Mouse (Mus musculus) MEL (cell line): ENCODE measurements at regions not wholly inside any gene's neighbourhood (a gene's known extent, or its start where the extent isn't known, plus 50 kb on each side); places are given as distances from the start of the nearest gene placed in this dataset.

ENCODE experiments used
- DNase-seq: peaks from one replicate; pipeline ENCODE4 v3.0.0; 2011; ENCODE audit warnings: low read depth, low spot score
- H3K27ac ChIP-seq: 2 replicates; pipeline ENCODE4 v1.5.1; 2012; ENCODE audit warnings: low read depth, mild to moderate bottlenecking, control low read depth, low read length, moderate library complexity; ENCODE audit not compliant: control insufficient read depth
- H3K27me3 ChIP-seq, 2 experiments: fragments of 150-350 bp in 1 of 2; sonication (generic) in 1 of 2; 2 replicates each; pipeline ENCODE4 v1.6.1; 2012; ENCODE audit warnings: low read length in 2 of 2, mild to moderate bottlenecking in 2 of 2, improper control_type of control experiment in 1 of 2, moderate library complexity in 1 of 2; ENCODE audit not compliant: insufficient read depth in 2 of 2, control insufficient read depth in 1 of 2
- H3K36me3 ChIP-seq, 2 experiments: 2 replicates each; pipeline ENCODE4 v1.6.1; 2012 to 2014; ENCODE audit warnings: low read length in 2 of 2, improper control_type of control experiment in 1 of 2, inconsistent platforms in 1 of 2, mild to moderate bottlenecking in 1 of 2; ENCODE audit not compliant: insufficient read depth in 2 of 2, control insufficient read depth in 1 of 2
- H3K4me1 ChIP-seq, 2 experiments: fragments of 150-350 bp in 1 of 2; sonication (generic) in 1 of 2; 2 replicates each; pipeline ENCODE4 v1.6.1; 2012; ENCODE audit warnings: low read length in 2 of 2, improper control_type of control experiment in 1 of 2, mild to moderate bottlenecking in 1 of 2; ENCODE audit not compliant: insufficient read depth in 2 of 2, control insufficient read depth in 1 of 2
- H3K4me3 ChIP-seq, 2 experiments: fragments of 150-350 bp in 1 of 2; sonication (generic) in 1 of 2; 2 replicates each; pipeline ENCODE4 v1.5.1; 2012; ENCODE audit warnings: low read depth in 2 of 2, low read length in 2 of 2, mild to moderate bottlenecking in 2 of 2, moderate library complexity in 2 of 2, control low read depth in 1 of 2, improper control_type of control experiment in 1 of 2; ENCODE audit not compliant: control insufficient read depth in 1 of 2, insufficient read depth in 1 of 2
- H3K79me2 ChIP-seq: 2 replicates; pipeline ENCODE4 v1.6.1; 2012; ENCODE audit warnings: mild to moderate bottlenecking, low read length, moderate library complexity; ENCODE audit not compliant: control insufficient read depth, poor library complexity, insufficient read depth
- H3K9ac ChIP-seq: 2 replicates; pipeline ENCODE4 v1.6.1; 2012; ENCODE audit warnings: low read depth, mild to moderate bottlenecking, control low read depth, low read length, moderate library complexity; ENCODE audit not compliant: control insufficient read depth, poor library complexity, severe bottlenecking
- H3K9me3 ChIP-seq: fragments of 150-350 bp; sonication (generic); replicated peaks from 2 replicates; pipeline ENCODE4 v1.6.1; 2012; ENCODE audit warnings: mild to moderate bottlenecking, low read length, improper control_type of control experiment, moderate library complexity; ENCODE audit not compliant: insufficient read depth
- BHLHE40 ChIP-seq: IDR thresholded peaks from 2 replicates; pipeline ENCODE4 v1.6.1; 2012; ENCODE audit warnings: low read depth, mild to moderate bottlenecking, inconsistent platforms, low read length, improper control_type of control experiment, borderline replicate concordance
- EP300 ChIP-seq, 2 experiments: IDR thresholded peaks; 2 replicates each; pipeline ENCODE4 v1.6.1; 2011; ENCODE audit warnings: improper control_type of control experiment in 2 of 2, low read length in 2 of 2, low read depth in 1 of 2, mild to moderate bottlenecking in 1 of 2
- ETS1 ChIP-seq: IDR thresholded peaks from 2 replicates; pipeline ENCODE4 v1.6.1; 2012; ENCODE audit warnings: low read depth, mild to moderate bottlenecking, inconsistent platforms, low read length, improper control_type of control experiment, moderate library complexity
- HCFC1 ChIP-seq: IDR thresholded peaks from 2 replicates; pipeline ENCODE4 v1.6.1; 2012; ENCODE audit warnings: low read depth, mild to moderate bottlenecking, inconsistent platforms, low read length, improper control_type of control experiment, moderate library complexity
- JUND ChIP-seq: IDR thresholded peaks from 2 replicates; pipeline ENCODE4 v1.6.1; 2011; ENCODE audit warnings: low read depth, mild to moderate bottlenecking, improper control_type of control experiment, low read length
- MAFK ChIP-seq: IDR thresholded peaks from 2 replicates; pipeline ENCODE4 v1.6.1; 2011; ENCODE audit warnings: low read depth, mild to moderate bottlenecking, low read length, improper control_type of control experiment, borderline replicate concordance
- MAZ ChIP-seq: IDR thresholded peaks from 2 replicates; pipeline ENCODE4 v1.6.1; 2012; ENCODE audit warnings: low read depth, mild to moderate bottlenecking, inconsistent platforms, low read length, improper control_type of control experiment
- MEF2A ChIP-seq: IDR thresholded peaks from 2 replicates; pipeline ENCODE4 v1.6.1; 2014; ENCODE audit warnings: low read depth, mild to moderate bottlenecking, inconsistent platforms, low read length, improper control_type of control experiment; ENCODE audit not compliant: poor library complexity, insufficient replicate concordance, severe bottlenecking; ENCODE audit errors: extremely low read depth
- MYC ChIP-seq: IDR thresholded peaks from 2 replicates; pipeline ENCODE4 v1.6.1; 2011; ENCODE audit warnings: low read depth, mild to moderate bottlenecking, low read length, improper control_type of control experiment, moderate library complexity
- NELFE ChIP-seq: IDR thresholded peaks from 2 replicates; pipeline ENCODE4 v1.6.1; 2011; ENCODE audit warnings: low read depth, low read length, improper control_type of control experiment
- POLR2AphosphoS2 ChIP-seq: IDR thresholded peaks from 2 replicates; pipeline ENCODE4 v1.6.1; 2011; ENCODE audit warnings: low read length, improper control_type of control experiment
- POLR2AphosphoS5 ChIP-seq: IDR thresholded peaks from 2 replicates; pipeline ENCODE4 v1.6.1; 2012; ENCODE audit warnings: low read depth, borderline replicate concordance, mild to moderate bottlenecking, inconsistent platforms, low read length, moderate library complexity, mixed read lengths
- RAD21 ChIP-seq: IDR thresholded peaks from 2 replicates; pipeline ENCODE4 v1.6.1; 2011; ENCODE audit warnings: mild to moderate bottlenecking, low read depth, low read length, improper control_type of control experiment
- RCOR1 ChIP-seq: IDR thresholded peaks from 2 replicates; pipeline ENCODE4 v1.6.1; 2012; ENCODE audit warnings: low read depth, mild to moderate bottlenecking, inconsistent platforms, low read length, improper control_type of control experiment
- SIN3A ChIP-seq: IDR thresholded peaks from 2 replicates; pipeline ENCODE4 v1.6.1; 2012; ENCODE audit warnings: low read length, improper control_type of control experiment, inconsistent platforms
- SMC3 ChIP-seq: IDR thresholded peaks from 2 replicates; pipeline ENCODE4 v1.6.1; 2011; ENCODE audit warnings: low read depth, low read length, improper control_type of control experiment
- TAL1 ChIP-seq: IDR thresholded peaks from 2 replicates; pipeline ENCODE4 v1.6.1; 2012; ENCODE audit warnings: mild to moderate bottlenecking, inconsistent platforms, low read length, moderate library complexity, mixed read lengths
- TCF12 ChIP-seq: IDR thresholded peaks from 2 replicates; pipeline ENCODE4 v1.6.1; 2014; ENCODE audit warnings: low read depth, mild to moderate bottlenecking, inconsistent platforms, low read length, improper control_type of control experiment, moderate library complexity
- UBTF ChIP-seq: IDR thresholded peaks from 2 replicates; pipeline ENCODE4 v1.6.1; 2012; ENCODE audit warnings: low read depth, mild to moderate bottlenecking, inconsistent platforms, low read length, improper control_type of control experiment, moderate library complexity, borderline replicate concordance; ENCODE audit not compliant: insufficient read depth
- ZC3H11A ChIP-seq: IDR thresholded peaks from 2 replicates; pipeline ENCODE4 v1.6.1; 2012; ENCODE audit warnings: low read depth, mild to moderate bottlenecking, inconsistent platforms, low read length, improper control_type of control experiment
- ZNF384 ChIP-seq: IDR thresholded peaks from 2 replicates; pipeline ENCODE4 v1.6.1; 2012; ENCODE audit warnings: low read depth, mild to moderate bottlenecking, inconsistent platforms, low read length, improper control_type of control experiment

DNA sequence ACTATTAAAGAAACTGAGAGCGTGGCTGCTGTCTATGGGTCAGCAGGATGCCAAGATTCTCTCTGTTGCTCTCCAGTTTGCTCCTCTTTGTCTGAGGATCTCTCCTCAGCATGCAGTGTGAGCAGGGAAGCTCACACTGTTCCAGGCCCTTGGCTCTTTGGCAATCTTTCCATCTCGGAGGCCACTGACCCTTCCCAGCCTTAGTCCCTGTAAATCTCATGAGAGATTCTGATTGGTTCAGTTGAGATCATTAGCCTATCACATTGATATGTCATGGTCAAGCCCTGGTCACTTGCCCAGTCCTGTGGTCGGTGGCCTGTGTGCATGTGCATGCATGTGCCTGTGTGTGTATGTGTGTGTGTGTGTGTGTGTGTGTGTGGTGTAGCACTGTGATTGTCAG is 82.1 kb downstream of the Fam76b start:
- no peaks in the 10 kb centered on the region for H3K36me3 ChIP-seq
- no peak for TF ChIP-seq BHLHE40
- no peak for TF ChIP-seq SIN3A
- TF ChIP-seq NELFE = no peak
- no peak for TF ChIP-seq EP300 (IDR thresholded peaks at IDR 0.05; ENCODE audit: low read depth in 1 of 2, low read length in 2 of 2)
- no peak for TF ChIP-seq MAZ
- TF ChIP-seq JUND = no peak
- TF ChIP-seq HCFC1 = no peak
- TF ChIP-seq POLR2AphosphoS2 = no peak
- no peak for TF ChIP-seq MEF2A
- no peak for TF ChIP-seq RAD21
- TF ChIP-seq UBTF = no peak
- no peak for TF ChIP-seq TAL1
- TF ChIP-seq RCOR1 = no peak
- no peak for TF ChIP-seq MAFK
- no peak for TF ChIP-seq ZNF384
- TF ChIP-seq MYC = no peak
- TF ChIP-seq ETS1 = no peak
- no peak for TF ChIP-seq SMC3
- no peak for TF ChIP-seq POLR2AphosphoS5
- no peak for TF ChIP-seq TCF12
- TF ChIP-seq, all 39 proteins: peak for 0

DNA sequence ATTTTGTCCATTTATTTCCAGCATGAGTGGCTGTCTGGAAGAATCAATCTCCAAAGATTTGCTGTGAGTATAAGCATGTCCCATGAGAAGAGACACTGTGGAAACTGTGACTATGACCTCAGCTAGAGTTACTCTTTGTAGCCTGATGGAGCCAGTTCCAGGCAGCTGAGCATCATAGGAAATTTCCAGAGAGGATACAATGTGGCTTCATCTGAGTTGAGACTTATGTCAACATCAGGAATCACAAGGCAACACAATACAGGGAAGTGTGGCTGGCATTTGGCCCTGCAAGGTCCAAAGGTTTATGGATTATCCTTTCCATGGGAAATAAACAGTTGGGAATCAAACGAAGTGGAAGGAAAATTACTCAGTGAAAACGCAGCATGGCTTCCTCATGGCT is 82.6 kb downstream of the Fam76b start:
- TF ChIP-seq POLR2AphosphoS2 = no peak
- TF ChIP-seq SMC3 = no peak
- TF ChIP-seq ZC3H11A = no peak
- TF ChIP-seq RCOR1 = no peak
- TF ChIP-seq, all 39 proteins: peak for 0
- Histone ChIP-seq H3K9me3 (no peaks in the 10 kb centered on the region), H3K36me3 (no peaks in the 10 kb centered on the region), H3K4me3 (no peak overlapping the region), H3K27me3 (peaks cover 17 to 24% of the 10 kb centered on the region in 2 experiments), H3K4me1 (no peaks in the 10 kb centered on the region), H3K9ac (no peak overlapping the region), H3K79me2 (no peaks in the 10 kb centered on the region), H3K27ac (no peak overlapping the region)
- no peak for DNase-seq

More for the DNA sequence above, 82.1 kb downstream of the Fam76b start:
- no peaks in the 10 kb centered on the region for H3K9me3 ChIP-seq
- peaks cover 17 to 24% of the 10 kb centered on the region in 2 experiments for H3K27me3 ChIP-seq
- no peak for DNase-seq
- no peak overlapping the region for H3K9ac ChIP-seq
- H3K79me2 ChIP-seq = no peaks in the 10 kb centered on the region
- no peaks in the 10 kb centered on the region for H3K4me1 ChIP-seq
- no peak overlapping the region for H3K4me3 ChIP-seq
- H3K27ac ChIP-seq = no peak overlapping the region
